Mouse (Mus musculus) T-helper 1 cell (primary cell): ENCODE results near the gene Acss1.

ENCODE experiments used
- in situ Hi-C: fragments of 300-600 bp; cut with MboI, MseI; formaldehyde crosslinking; loops from one replicate; pipeline ENCODE4 v1.15.1; 2025; ENCODE audit warnings: high pct_unique_total_duplicates

Acss1 gene

GRCm38 (mm10) chr2:150667065-150667819, 1.1 kb downstream of the Acss1 start:
- in situ Hi-C loops, result no loop called here

- in situ Hi-C loops, result no loop called here
These were observed 1.6 kb downstream of the Acss1 start for GRCm38 (mm10) chr2:150666723-150667064.

DNA sequence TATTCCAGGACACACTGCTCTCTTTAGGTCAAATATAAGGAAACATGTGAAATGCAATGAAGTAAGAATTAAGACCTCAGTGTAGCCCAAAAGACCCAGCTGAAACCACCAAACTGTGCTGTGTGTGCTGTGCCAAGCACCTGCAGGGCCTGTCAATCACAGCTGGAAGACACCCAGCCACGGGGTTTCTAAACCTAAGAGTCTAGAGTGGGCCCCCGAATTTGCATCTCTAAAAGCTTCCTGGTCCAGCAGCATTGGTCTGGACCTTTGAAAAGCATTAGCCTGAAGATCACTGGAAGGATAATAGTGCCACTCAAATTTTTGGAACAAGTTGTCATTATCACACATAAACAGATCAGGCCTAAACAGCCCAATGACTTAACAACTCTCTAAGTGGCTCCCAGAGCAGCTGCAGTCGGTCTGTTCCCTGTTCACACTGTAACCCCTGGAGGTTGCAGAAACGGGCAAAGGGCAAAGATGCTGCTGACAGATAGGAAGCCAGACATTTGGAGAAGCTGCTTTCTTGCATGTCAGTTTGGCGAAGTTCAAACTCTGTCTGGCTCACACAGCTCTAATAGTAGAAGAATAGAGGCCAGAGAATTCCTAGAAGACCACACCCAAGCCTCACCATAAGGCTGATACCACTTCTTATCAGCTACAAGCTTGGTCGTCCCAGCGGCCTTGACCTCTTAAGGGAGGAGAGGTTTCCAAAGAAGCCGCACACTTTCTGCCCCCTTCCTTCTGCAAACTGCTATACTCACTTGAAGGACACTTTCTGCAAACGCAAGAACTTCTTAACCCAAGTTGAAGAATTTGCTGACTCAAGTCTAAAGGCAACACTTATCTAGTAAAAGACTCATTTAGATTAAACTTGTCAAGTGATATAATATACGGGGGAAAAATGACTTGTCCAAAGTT, 2.5 kb downstream of the Acss1 start:
- in situ Hi-C loops, result no loop called here

- in situ Hi-C loops, result no loop called here
These were observed 3.3 kb downstream of the Acss1 start for GRCm38 (mm10) chr2:150665006-150665405.

DNA sequence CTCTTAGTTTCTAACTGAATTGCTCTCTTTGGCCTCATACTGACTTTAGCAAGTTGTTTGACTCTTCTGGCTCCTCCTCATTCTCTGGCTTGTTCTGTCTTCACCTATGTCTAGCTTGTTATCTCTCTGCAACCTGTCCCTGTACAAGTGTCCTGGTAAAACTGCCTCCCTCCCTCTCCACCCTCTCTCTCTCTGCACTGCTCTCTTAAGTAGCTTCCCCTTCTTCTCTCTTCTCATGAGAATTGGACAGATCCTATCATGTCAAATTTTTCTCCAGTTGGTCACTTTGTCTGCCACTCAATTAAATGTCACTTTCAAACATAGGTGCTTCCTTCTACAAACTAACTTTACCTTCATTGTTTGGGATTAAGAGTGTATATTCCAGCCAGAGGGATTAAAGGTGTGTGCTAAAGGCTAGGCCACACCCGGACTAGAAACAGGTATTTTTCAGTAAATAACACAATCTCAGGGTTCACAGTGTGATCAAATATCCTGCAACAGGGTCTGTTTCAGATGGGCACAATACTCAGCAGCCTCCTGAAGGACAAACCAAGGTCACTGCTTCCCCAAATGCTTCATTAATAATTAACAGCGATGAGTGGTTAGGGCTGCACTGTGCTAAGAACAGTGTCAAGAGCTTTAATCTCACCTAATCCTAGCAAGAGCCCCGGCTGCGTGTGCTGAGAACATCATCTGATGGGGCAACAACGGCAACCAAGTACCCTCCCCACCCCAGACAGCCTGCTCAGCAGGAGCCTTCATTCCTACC, 4.0 kb downstream of the Acss1 start:
- in situ Hi-C loops, result no loop called here

GRCm38 (mm10) chr2:150663255-150663654, 5.0 kb downstream of the Acss1 start:
- in situ Hi-C loops, result no loop called here

DNA sequence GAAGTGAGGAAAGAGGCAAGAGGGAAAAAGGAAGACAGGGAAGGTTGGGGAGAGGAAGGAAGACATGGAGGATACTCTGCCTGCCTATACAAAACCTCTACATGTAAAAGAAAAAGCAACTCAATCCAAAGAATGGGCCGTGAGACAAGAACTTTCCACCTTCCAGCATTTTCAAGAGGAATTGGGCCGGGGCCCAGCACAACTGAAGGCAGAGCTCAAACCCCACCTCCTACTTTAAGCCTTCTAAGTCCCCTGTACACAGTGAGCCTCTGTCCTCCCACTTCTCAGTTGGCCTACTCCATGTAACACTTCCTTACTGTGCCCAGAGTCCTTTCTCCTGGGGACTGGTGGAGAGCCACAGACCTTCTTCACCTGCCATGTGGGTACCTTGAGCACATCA, 6.3 kb downstream of the Acss1 start:
- in situ Hi-C loops, result no loop called here

DNA sequence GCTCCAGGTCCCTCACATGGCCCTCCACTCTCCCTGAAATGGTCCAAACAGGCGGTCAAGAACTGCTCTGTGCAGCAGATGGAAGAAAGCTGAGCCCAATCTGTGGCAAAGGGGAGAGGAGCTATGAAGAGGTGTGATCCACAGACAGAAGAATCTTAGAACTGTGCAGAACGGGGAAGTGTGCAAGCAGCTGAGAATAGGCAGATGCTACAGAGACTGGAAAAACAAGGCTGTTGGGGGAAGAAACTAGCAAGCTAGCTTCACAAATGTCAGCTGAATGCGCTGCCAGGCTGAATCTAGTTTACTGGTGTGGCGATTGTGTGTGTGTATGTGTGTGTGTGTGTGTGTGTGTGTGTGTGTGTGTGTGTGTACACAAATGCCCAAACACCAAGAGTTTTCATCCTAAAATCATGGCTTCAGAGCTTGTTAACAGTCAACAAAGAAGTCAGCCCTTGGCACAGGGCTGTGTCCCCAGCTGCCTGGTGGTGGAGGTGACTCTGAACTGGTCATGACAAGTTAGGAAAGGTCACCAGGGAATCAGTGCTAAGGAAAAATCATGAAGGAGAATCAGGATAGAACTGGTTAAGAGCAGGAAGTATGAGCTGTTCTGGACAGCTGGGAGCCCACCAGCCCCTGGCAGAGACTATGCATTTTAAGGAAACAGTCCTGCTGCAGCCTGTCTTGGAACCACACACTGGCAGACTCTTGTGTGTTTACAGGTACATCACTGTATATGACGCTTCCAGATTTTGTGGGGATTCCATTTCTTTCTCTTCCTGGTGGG, 7.4 kb downstream of the Acss1 start:
- in situ Hi-C loops, result no loop called here

DNA sequence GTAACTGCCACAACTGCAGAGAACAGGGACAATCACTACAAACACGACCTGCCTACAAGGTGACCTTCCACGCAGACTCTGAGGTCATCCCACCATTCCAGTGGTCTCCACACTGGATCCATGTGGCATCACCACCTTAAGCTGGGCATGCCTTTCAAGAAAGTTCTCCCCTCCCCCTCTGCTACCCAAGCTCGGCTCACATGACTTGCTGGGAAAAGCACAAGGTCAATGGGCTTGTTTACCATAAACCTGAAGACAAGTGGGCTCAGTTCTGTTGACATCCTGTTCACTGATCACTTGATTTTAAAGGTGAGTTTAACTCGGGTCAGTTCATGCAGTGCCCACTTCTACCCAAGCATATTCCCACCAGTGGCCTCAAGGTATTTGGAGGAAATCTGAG, 8.3 kb downstream of the Acss1 start:
- in situ Hi-C loops, result no loop called here

- in situ Hi-C loops, result no loop called here
These were observed 11.1 kb downstream of the Acss1 start for GRCm38 (mm10) chr2:150656975-150657768.

DNA sequence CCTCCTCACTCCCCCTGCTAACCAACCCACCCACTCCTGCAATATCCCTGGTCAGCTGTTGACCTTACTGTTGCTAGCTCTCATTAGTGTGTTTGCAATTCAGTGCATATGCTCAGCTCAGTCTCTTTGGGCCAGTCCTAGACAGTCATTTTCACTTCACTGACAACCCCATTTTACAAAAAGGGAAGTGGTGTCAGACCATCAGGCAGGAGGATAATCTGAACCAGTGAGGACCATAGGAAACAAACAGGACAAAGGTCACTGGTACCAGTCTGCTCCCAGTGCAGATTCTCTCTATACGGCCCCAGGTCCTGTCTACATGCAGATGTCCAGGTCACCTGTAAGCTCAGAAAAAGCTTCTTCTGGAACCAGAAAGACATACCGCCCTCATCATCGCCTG, 12.2 kb downstream of the Acss1 start:
- in situ Hi-C loops, result no loop called here

DNA sequence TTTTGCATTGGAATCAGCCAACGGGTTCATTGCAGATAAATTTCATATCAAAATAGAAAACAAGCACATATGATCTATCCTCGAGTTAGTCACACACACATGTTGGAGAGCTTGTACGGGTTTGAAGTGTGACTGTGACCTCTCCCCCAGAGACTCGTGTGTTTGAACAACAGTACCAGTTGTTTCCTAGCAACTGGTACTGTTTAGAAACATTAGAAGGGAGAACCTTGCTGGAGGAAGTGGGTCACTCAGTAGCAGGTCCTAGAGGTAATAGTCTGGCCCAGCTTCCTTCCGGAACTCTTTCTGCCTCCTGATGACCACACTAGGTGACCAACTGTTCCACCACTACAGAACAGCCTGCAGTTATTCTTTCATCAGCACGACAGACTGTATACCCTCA, 13.0 kb downstream of the Acss1 start:
- in situ Hi-C loops, result no loop called here

GRCm38 (mm10) chr2:150654814-150655213, 13.5 kb downstream of the Acss1 start:
- in situ Hi-C loops, result no loop called here

GRCm38 (mm10) chr2:150651366-150651765, 16.9 kb downstream of the Acss1 start:
- in situ Hi-C loops, result no loop called here

GRCm38 (mm10) chr2:150650511-150651074, 17.7 kb downstream of the Acss1 start:
- in situ Hi-C loops, result no loop called here

DNA sequence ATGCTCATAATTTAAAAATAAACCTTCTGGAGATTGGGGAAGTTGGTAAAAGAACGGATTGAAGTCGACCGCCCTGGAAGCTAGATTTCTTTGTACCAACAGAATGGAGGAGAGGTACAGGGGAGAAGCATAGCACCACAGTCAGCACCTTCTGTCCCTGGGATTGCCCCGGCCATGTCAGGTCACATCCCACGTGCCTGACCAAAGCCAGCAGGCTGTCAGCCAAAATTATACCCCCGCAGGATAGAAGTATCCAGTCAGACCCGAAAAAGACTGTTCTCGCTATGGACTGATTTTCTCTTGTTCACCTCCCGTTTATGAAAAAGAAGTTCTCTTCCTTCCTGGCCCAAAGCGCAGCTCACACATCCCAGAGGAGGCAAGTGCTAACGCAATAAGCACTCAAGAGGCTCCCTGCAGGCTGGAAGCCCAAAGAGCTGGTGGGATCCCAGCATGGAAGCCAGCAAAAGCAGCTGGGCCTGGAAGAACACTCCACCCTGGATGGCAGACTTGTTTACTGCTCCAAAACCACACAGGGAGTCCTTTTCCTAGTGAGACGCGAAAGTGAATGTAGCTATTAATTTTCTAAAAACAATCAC, 19.9 kb downstream of the Acss1 start:
- in situ Hi-C loops, result no loop called here

GRCm38 (mm10) chr2:150647681-150648299, 20.5 kb downstream of the Acss1 start:
- in situ Hi-C loops, result no loop called here

DNA sequence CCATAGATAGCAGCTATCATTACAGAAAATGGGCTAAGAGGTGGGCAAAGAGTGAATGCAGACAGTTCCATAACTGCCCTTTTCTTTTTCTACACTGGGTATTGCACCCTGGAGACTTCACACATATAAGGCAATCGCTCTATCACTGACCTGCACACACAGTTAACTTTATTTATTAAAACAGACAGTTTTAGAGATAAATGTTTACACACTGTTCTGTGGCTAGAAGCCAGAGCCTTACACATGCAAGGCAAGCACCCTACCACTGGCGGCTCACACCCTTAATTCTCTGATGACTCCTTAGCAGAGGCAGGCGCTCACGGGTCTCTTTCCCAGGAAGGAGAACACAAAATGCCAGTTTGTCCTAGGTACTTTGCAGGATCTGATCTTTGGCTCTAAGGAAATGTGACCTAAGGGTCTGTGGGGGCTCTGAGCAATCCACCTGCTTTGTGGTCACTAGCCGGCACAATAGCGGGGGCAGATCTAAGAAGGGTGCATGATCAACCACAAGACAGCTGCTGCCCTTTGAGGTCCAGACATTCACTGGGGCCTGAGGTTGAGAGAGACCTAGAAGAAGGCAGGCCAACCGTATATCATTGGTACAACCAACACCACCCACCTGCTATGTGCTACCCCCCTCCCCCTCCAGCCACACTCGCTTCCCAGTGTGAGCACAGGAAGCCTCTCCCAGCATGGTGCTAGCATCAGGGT, 21.7 kb downstream of the Acss1 start:
- in situ Hi-C loops, result no loop called here

DNA sequence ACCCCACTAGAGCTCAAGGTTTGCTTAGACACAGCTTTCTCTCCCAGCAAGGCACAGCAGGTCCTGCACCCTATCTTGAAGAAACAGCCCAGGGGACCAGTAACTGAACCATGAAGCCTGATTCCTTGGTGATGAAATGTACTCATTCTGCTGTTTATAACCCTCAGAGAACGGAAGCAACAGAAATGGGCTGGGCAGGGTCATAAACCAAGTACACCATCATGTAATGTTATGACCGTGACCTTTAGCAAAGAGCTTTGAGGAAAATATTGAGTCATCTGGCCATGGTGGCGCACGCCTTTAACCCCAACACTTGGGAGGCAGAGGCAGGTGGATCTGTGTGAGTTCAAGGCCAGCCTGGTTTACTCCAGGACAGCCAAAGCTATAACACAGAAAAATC, 23.1 kb downstream of the Acss1 start:
- in situ Hi-C loops, result no loop called here
